Mouse (Mus musculus): ENCODE measurements at regions not wholly inside any gene's neighbourhood (a gene's known extent, or its start where the extent isn't known, plus 50 kb on each side); places are given as distances from the start of the nearest gene placed in this dataset.

DNA sequence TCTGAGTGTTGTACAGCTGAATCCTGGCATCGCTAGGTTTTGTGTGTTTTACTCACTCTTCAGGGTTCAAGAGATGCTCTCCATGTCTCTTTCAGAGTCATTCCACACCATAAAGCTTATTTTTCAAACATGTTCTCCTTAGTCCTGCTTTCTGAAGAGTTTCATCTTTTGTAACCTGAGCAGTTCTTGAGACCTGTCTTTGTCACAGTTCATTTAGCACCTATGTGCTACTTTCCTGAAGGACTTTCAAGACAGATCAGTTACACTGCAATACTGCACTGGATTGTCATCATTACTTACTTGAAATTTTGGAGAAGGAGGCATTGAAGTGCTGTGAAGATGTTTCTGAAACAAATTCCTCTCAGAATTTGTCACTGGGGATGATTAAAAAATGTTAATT is 494.7 kb upstream of the Fam98a start:
- Histone ChIP-seq H3K9ac (replicated peaks; ENCODE audit: low read depth, low read length) (no peak overlapping the region), H3K4me1 (ENCODE audit: control insufficient read depth, insufficient read depth, low read length) (no peaks in the 10 kb centered on the region), H3K36me3 (ENCODE audit: control insufficient read depth, insufficient read depth, low read length) (no peaks in the 10 kb centered on the region), H3K4me2 (ENCODE audit: low read depth, low read length) (no peak overlapping the region), H3K27ac (ENCODE audit: low read depth, low read length) (no peak overlapping the region), H3K4me3 (ENCODE audit: low read depth, low read length) (no peak overlapping the region), H3K27me3 (ENCODE audit: control insufficient read depth, insufficient read depth, low read length) (no peaks in the 10 kb centered on the region), H3K9me3 (ENCODE audit: control insufficient read depth, low read length) (no peaks in the 10 kb centered on the region)
- ATAC-seq (ENCODE audit: low read depth): no peak
- 79% methylated on average over 1 of the region's 1 CpGs for WGBS

DNA sequence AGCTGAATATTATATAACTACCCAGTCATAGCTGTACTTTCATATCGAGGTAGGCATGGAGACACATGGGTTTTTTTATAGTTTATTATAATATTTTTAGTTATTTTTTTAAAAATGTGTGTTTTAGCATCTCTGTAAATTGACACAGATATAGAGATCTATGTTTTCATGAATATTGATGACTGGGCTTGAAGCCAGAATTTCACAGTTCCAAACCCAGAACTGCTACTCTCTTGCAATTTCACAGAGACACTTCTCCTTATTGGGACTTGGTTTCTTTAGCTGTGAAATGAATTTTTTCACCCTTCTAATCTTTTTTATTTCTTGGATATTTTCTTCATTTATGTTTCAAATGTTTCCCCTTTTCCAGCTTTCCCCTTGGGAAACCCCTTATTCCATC is 481.0 kb upstream of the Fam98a start:
- no peak overlapping the region for H3K4me3 ChIP-seq (ENCODE audit: low read depth, low read length)
- H3K36me3 ChIP-seq (ENCODE audit: control insufficient read depth, insufficient read depth, low read length): no peaks in the 10 kb centered on the region
- no peaks in the 10 kb centered on the region for H3K27me3 ChIP-seq (ENCODE audit: control insufficient read depth, insufficient read depth, low read length)
- H3K4me1 ChIP-seq (ENCODE audit: control insufficient read depth, insufficient read depth, low read length): no peaks in the 10 kb centered on the region
- H3K9me3 ChIP-seq (ENCODE audit: control insufficient read depth, low read length): no peaks in the 10 kb centered on the region
- H3K9ac ChIP-seq (replicated peaks; ENCODE audit: low read depth, low read length): no peak overlapping the region
- no peak overlapping the region for H3K4me2 ChIP-seq (ENCODE audit: low read depth, low read length)
- 85% methylated on average over 1 of the region's 1 CpGs for WGBS
- ATAC-seq (ENCODE audit: low read depth): no peak
- H3K27ac ChIP-seq (ENCODE audit: low read depth, low read length): no peak overlapping the region

DNA sequence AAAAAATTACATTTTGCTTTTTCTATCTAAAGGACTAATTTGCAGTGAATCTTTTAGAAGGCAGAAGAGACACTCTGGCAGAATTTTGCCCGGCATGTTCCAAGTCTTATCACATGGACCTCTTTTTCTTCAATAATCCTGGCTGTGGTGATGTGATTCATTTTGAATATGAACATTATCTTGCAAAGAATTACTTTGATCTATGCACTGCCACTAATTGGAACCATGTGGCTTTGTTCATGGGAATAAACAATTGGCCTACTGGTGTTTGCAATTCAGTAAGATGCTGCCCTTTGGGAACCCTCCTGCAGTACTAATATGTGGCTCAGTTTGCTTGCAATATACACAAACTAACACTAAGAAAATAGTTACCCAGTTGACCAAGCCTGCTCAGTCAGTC is 456.3 kb upstream of the Fam98a start:
- no peak overlapping the region for H3K27ac ChIP-seq (ENCODE audit: low read depth, low read length)
- H3K9me3 ChIP-seq (ENCODE audit: control insufficient read depth, low read length): no peaks in the 10 kb centered on the region
- H3K4me3 ChIP-seq (ENCODE audit: low read depth, low read length): no peak overlapping the region
- no peaks in the 10 kb centered on the region for H3K27me3 ChIP-seq (ENCODE audit: control insufficient read depth, insufficient read depth, low read length)
- H3K4me2 ChIP-seq (ENCODE audit: low read depth, low read length): no peak overlapping the region
- 90% methylated on average over 1 of the region's 1 CpGs for WGBS
- no peaks in the 10 kb centered on the region for H3K4me1 ChIP-seq (ENCODE audit: control insufficient read depth, insufficient read depth, low read length)
- H3K36me3 ChIP-seq (ENCODE audit: control insufficient read depth, insufficient read depth, low read length): no peaks in the 10 kb centered on the region
- H3K9ac ChIP-seq (replicated peaks; ENCODE audit: low read depth, low read length): no peak overlapping the region
- no peak for ATAC-seq (ENCODE audit: low read depth)

DNA sequence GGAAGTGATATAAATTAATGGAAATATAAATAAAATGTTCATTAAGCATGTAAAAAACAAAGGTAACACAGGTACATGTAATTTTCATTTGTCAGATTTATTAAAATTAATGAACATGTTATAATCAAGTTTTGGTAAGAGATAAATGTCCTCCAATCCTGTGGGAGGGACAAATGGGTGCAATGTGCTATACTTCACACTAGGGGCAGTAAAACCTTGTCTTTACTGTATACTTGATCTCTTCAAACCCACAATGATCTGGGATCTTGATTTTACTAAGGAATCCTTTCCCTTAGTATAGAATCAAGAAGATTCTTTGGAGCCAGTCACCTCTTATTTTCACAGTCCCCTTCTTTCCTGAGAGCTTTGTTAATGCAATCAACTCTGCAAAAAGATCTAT is 451.1 kb upstream of the Fam98a start:
- Histone ChIP-seq H3K9me3 (ENCODE audit: control insufficient read depth, low read length) (no peaks in the 10 kb centered on the region), H3K27me3 (ENCODE audit: control insufficient read depth, insufficient read depth, low read length) (no peaks in the 10 kb centered on the region), H3K4me1 (ENCODE audit: control insufficient read depth, insufficient read depth, low read length) (no peaks in the 10 kb centered on the region), H3K9ac (replicated peaks; ENCODE audit: low read depth, low read length) (no peak overlapping the region), H3K4me3 (ENCODE audit: low read depth, low read length) (no peak overlapping the region), H3K36me3 (ENCODE audit: control insufficient read depth, insufficient read depth, low read length) (no peaks in the 10 kb centered on the region), H3K27ac (ENCODE audit: low read depth, low read length) (no peak overlapping the region), H3K4me2 (ENCODE audit: low read depth, low read length) (no peak overlapping the region)
- ATAC-seq (ENCODE audit: low read depth): no peak

DNA sequence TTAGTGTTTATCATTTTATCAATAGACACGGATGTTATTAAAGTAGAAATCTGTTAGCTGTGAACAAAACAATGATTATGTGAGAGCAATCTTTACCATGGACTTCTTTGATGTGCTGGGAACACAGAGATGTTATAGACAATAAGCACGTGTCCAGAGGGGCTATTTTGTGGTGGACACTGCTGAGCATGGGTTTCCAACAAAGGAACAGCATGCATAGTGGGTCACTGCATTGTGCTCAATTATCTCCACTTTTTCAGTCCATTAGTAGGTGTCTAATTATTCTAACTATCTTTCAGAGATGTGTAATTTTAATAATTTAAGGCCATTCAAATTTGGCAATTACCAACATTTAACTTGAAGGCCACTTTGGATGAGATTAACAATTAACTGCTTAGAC is 409.6 kb upstream of the Fam98a start:
- 50% methylated on average over 2 of the region's 2 CpGs for WGBS
- no peaks in the 10 kb centered on the region for H3K4me1 ChIP-seq (ENCODE audit: control insufficient read depth, insufficient read depth, low read length)
- H3K27me3 ChIP-seq (ENCODE audit: control insufficient read depth, insufficient read depth, low read length): no peaks in the 10 kb centered on the region
- no peak overlapping the region for H3K9ac ChIP-seq (replicated peaks; ENCODE audit: low read depth, low read length)
- H3K4me3 ChIP-seq (ENCODE audit: low read depth, low read length): no peak overlapping the region
- H3K9me3 ChIP-seq (ENCODE audit: control insufficient read depth, low read length): no peaks in the 10 kb centered on the region
- H3K36me3 ChIP-seq (ENCODE audit: control insufficient read depth, insufficient read depth, low read length): no peaks in the 10 kb centered on the region
- no peak overlapping the region for H3K27ac ChIP-seq (ENCODE audit: low read depth, low read length)
- no peak overlapping the region for H3K4me2 ChIP-seq (ENCODE audit: low read depth, low read length)
- ATAC-seq (ENCODE audit: low read depth): no peak

DNA sequence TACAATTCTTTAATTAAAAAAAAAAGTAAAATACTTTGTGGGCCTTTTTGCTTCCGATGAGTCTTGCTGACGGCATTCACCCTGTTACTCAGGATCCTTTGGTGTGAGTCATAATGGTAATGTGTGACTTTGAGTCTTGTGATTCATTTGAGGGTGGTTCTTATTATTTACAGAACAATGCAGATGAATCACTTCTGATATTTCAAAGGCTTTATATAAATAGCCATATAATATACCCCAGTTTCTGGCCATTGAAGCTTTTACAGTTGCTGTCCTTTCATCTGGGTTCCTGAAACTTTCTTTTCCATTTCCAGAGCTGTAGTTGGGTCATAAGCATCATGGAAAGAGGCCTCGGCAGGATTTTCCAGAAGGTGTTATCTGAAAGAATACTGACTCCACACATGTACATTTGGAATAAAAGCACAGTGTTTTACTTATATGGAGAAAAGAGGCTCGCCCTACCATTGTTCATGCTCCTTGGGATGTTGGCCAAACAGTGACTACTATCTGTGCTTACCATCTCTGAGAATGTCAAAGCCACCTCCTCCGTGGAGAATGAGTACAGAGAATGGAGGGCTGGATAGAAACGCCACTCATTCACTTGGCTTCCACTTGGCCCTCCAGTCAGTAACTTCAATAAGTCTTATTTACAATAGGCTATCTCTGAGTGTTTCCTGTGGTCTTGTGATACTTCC is 385.1 kb upstream of the Fam98a start:
- no peak for ATAC-seq (ENCODE audit: low read depth)
- WGBS: 90% methylated on average over 6 of the region's 6 CpGs
- Histone ChIP-seq H3K27me3 (ENCODE audit: control insufficient read depth, insufficient read depth, low read length) (no peaks in the 10 kb centered on the region), H3K4me2 (ENCODE audit: low read depth, low read length) (no peak overlapping the region), H3K36me3 (ENCODE audit: control insufficient read depth, insufficient read depth, low read length) (no peaks in the 10 kb centered on the region), H3K9me3 (ENCODE audit: control insufficient read depth, low read length) (no peaks in the 10 kb centered on the region), H3K9ac (replicated peaks; ENCODE audit: low read depth, low read length) (no peak overlapping the region), H3K27ac (ENCODE audit: low read depth, low read length) (no peak overlapping the region), H3K4me3 (ENCODE audit: low read depth, low read length) (no peak overlapping the region), H3K4me1 (ENCODE audit: control insufficient read depth, insufficient read depth, low read length) (no peaks in the 10 kb centered on the region)

DNA sequence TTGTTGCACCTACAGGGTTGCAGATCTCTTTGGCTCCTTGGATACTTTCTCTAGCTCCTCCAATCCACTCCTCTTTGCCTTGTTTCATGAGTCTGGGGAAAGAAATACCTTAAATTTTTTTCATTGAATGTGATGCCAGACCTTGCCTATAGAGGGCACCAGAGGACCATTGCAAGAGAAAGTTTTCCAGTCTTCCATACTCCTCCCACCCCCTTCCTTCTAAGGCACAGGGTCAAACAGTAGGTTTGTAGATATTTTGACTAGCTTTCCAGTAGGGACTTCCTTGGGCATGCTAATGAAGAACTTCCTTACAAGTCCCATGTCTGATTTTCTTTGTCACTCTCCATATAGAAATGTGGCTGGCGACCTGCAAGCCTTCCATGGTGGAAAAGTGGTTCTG is 379.3 kb upstream of the Fam98a start:
- Histone ChIP-seq H3K27me3 (ENCODE audit: control insufficient read depth, insufficient read depth, low read length) (no peaks in the 10 kb centered on the region), H3K4me1 (ENCODE audit: control insufficient read depth, insufficient read depth, low read length) (no peaks in the 10 kb centered on the region), H3K27ac (ENCODE audit: low read depth, low read length) (no peak overlapping the region), H3K4me2 (ENCODE audit: low read depth, low read length) (no peak overlapping the region), H3K4me3 (ENCODE audit: low read depth, low read length) (no peak overlapping the region), H3K9me3 (ENCODE audit: control insufficient read depth, low read length) (no peaks in the 10 kb centered on the region), H3K36me3 (ENCODE audit: control insufficient read depth, insufficient read depth, low read length) (no peaks in the 10 kb centered on the region), H3K9ac (replicated peaks; ENCODE audit: low read depth, low read length) (no peak overlapping the region)
- no peak; the same call in 1 of the 2 replicates for ATAC-seq (ENCODE audit: low read depth)
- 75% methylated on average over 1 of the region's 1 CpGs for WGBS

DNA sequence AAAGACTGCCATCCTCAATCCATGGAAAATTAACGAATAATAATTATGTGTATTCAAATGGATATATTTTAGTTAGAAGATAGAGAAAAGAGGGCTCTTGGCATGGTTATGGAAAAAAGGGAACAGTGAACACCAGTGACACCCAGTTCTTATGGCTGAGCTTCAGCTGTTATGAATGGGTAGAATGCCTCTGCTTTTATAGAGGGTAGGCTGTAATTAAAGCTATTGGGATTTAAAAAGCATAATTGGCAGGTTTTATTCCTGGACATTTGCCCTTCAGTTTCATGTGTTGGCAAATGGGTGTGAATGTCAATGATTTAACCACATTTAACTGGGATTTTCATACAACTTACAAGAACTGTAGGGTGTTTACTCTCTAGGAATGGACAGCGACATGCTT is 368.5 kb upstream of the Fam98a start:
- Histone ChIP-seq H3K9ac (replicated peaks; ENCODE audit: low read depth, low read length) (no peak overlapping the region), H3K4me1 (ENCODE audit: control insufficient read depth, insufficient read depth, low read length) (no peaks in the 10 kb centered on the region), H3K4me3 (ENCODE audit: low read depth, low read length) (no peak overlapping the region), H3K9me3 (ENCODE audit: control insufficient read depth, low read length) (no peaks in the 10 kb centered on the region), H3K4me2 (ENCODE audit: low read depth, low read length) (no peak overlapping the region), H3K27ac (ENCODE audit: low read depth, low read length) (no peak overlapping the region), H3K36me3 (ENCODE audit: control insufficient read depth, insufficient read depth, low read length) (no peaks in the 10 kb centered on the region), H3K27me3 (ENCODE audit: control insufficient read depth, insufficient read depth, low read length) (no peaks in the 10 kb centered on the region)
- WGBS: 94% methylated on average over 2 of the region's 2 CpGs
- ATAC-seq (ENCODE audit: low read depth): no peak

DNA sequence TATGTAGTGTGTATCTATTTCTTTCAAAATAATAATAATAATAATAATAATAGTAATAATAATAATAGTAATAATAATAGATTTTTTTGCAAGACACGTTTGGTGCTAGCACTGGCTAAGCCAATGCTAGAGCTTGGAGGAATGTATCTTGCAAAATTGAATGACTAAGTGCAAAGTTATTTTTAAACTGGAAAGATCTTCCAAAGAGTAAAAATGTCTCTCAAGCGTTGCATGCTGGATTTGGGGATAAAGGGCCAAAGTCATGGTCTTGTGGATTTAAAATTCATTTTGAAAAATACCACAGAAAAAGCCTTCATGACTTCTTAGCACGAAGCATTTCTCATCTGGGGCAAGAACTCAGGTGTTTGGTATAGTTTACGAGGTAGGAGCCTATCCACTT is 365.3 kb upstream of the Fam98a start:
- no peaks in the 10 kb centered on the region for H3K27me3 ChIP-seq (ENCODE audit: control insufficient read depth, insufficient read depth, low read length)
- no peaks in the 10 kb centered on the region for H3K4me1 ChIP-seq (ENCODE audit: control insufficient read depth, insufficient read depth, low read length)
- no peak overlapping the region for H3K9ac ChIP-seq (replicated peaks; ENCODE audit: low read depth, low read length)
- WGBS: 83% methylated on average over 4 of the region's 4 CpGs
- H3K27ac ChIP-seq (ENCODE audit: low read depth, low read length): no peak overlapping the region
- no peaks in the 10 kb centered on the region for H3K9me3 ChIP-seq (ENCODE audit: control insufficient read depth, low read length)
- no peak for ATAC-seq (ENCODE audit: low read depth)
- no peaks in the 10 kb centered on the region for H3K36me3 ChIP-seq (ENCODE audit: control insufficient read depth, insufficient read depth, low read length)
- H3K4me3 ChIP-seq (ENCODE audit: low read depth, low read length): no peak overlapping the region
- no peak overlapping the region for H3K4me2 ChIP-seq (ENCODE audit: low read depth, low read length)
